Mouse (Mus musculus): ENCODE measurements around the gene Fgf2. TPM values are rescaled to one million over a fixed set of nuclear protein-coding genes. Genes with fewer than 3 reads are reported as not detected.

The Fgf2 gene
- polyA plus RNA-seq, 1 experiment from 2014 or later: 6.0 TPM

- Histone ChIP-seq H3K27me3 (replicated peaks; ENCODE audit: control insufficient read depth, insufficient read depth, low read length) (no peaks in the 10 kb centered on the region), H3K9ac (ENCODE audit: low read depth, low read length) (no peak overlapping the region), H3K9me3 (ENCODE audit: control insufficient read depth, low read length) (no peaks in the 10 kb centered on the region), H3K4me3 (ENCODE audit: low read depth, low read length) (no peak overlapping the region), H3K27ac (replicated peaks; ENCODE audit: low read depth, low read length) (no peak overlapping the region), H3K36me3 (ENCODE audit: control insufficient read depth, insufficient read depth, low read length) (no peaks in the 10 kb centered on the region), H3K4me2 (ENCODE audit: low read depth, low read length) (no peak overlapping the region), H3K4me1 (ENCODE audit: control insufficient read depth, insufficient read depth, low read length) (0 out of 2 replicates have a peak, but pooled peaks cover 3% of the 10 kb centered on the region)
- ATAC-seq (ENCODE audit: low read depth) (no peak), DNase-seq (ENCODE audit: low spot score) (peak; percentile 91)
- 50% methylated on average over 14 of the region's 14 CpGs for WGBS
Measured at GRCm38 (mm10) chr3:37414413-37414960, 66.3 kb downstream of the Fgf2 start.

GRCm38 (mm10) chr3:37418341-37418740, 70.2 kb downstream of the Fgf2 start:
- DNase-seq (ENCODE audit: low spot score): no peak
- WGBS: 80% methylated on average over 5 of the region's 5 CpGs
- no peaks in the 10 kb centered on the region for H3K27me3 ChIP-seq (replicated peaks; ENCODE audit: control insufficient read depth, insufficient read depth, low read length)

GRCm38 (mm10) chr3:37418961-37419457, 70.9 kb downstream of the Fgf2 start:
- peaks cover 8% of the 10 kb centered on the region for H3K4me1 ChIP-seq (ENCODE audit: control insufficient read depth, insufficient read depth, low read length)
- H3K27ac ChIP-seq (replicated peaks; ENCODE audit: low read depth, low read length): peak overlapping the region; percentile 84
- no peaks in the 10 kb centered on the region for H3K9me3 ChIP-seq (ENCODE audit: control insufficient read depth, low read length)
- peak; percentile 51 for DNase-seq (ENCODE audit: low spot score)
- H3K4me3 ChIP-seq (ENCODE audit: low read depth, low read length): peak overlapping the region; percentile 82
- no peaks in the 10 kb centered on the region for H3K27me3 ChIP-seq (replicated peaks; ENCODE audit: control insufficient read depth, insufficient read depth, low read length)
- H3K36me3 ChIP-seq (ENCODE audit: control insufficient read depth, insufficient read depth, low read length): no peaks in the 10 kb centered on the region
- WGBS: 0% methylated on average over 18 of the region's 30 CpGs
- peak overlapping the region; percentile 80 for H3K4me2 ChIP-seq (ENCODE audit: low read depth, low read length)
- peak overlapping the region; percentile 85 for H3K9ac ChIP-seq (ENCODE audit: low read depth, low read length)
- peak; percentile 34; the same call in 1 of the 2 replicates for ATAC-seq (ENCODE audit: low read depth)

More at GRCm38 (mm10) chr3:37418341-37418740, 70.2 kb downstream of the Fgf2 start:
- Histone ChIP-seq H3K4me1 (ENCODE audit: control insufficient read depth, insufficient read depth, low read length) (peaks cover 8% of the 10 kb centered on the region), H3K27ac (replicated peaks; ENCODE audit: low read depth, low read length) (no peak overlapping the region), H3K4me3 (ENCODE audit: low read depth, low read length) (peak overlapping the region; percentile 82; the same call in 1 of the 2 replicates), H3K9ac (ENCODE audit: low read depth, low read length) (peak overlapping the region; percentile 85), H3K4me2 (ENCODE audit: low read depth, low read length) (peak overlapping the region; percentile 80), H3K36me3 (ENCODE audit: control insufficient read depth, insufficient read depth, low read length) (no peaks in the 10 kb centered on the region), H3K9me3 (ENCODE audit: control insufficient read depth, low read length) (no peaks in the 10 kb centered on the region)
- no peak for ATAC-seq (ENCODE audit: low read depth)

- peak; percentile 95 for ATAC-seq (ENCODE audit: low read depth)
- peaks cover 8% of the 10 kb centered on the region for H3K4me1 ChIP-seq (ENCODE audit: control insufficient read depth, insufficient read depth, low read length)
- peak within 1 kb of the TSS; percentile 82 for H3K4me3 ChIP-seq (ENCODE audit: low read depth, low read length)
- H3K27ac ChIP-seq (replicated peaks; ENCODE audit: low read depth, low read length): peak within 1 kb of the TSS; percentile 93
- H3K4me2 ChIP-seq (ENCODE audit: low read depth, low read length): peak within 1 kb of the TSS; percentile 84
- under 1% methylated on average over 19 of the region's 50 CpGs for WGBS
- no peaks in the 10 kb centered on the region for H3K9me3 ChIP-seq (ENCODE audit: control insufficient read depth, low read length)
- no peaks in the 10 kb centered on the region for H3K27me3 ChIP-seq (replicated peaks; ENCODE audit: control insufficient read depth, insufficient read depth, low read length)
- peak; percentile 99 for DNase-seq (ENCODE audit: low spot score)
- no peaks in the 10 kb centered on the region; the same call in 1 of the 2 replicates for H3K36me3 ChIP-seq (ENCODE audit: control insufficient read depth, insufficient read depth, low read length)
- peak within 1 kb of the TSS; percentile 87 for H3K9ac ChIP-seq (ENCODE audit: low read depth, low read length)
Measured at GRCm38 (mm10) chr3:37419458-37419991, 71.4 kb downstream of the Fgf2 start, which contains the start of gene Spata5. TSS of gene Spata5 (plus strand) at chr3:37419896.

GRCm38 (mm10) chr3:37420072-37420471, 71.9 kb downstream of the Fgf2 start, which contains the start of gene Nudt6:
TSS of gene Nudt6 (minus strand) at chr3:37420211.
- Histone ChIP-seq H3K4me1 (ENCODE audit: control insufficient read depth, insufficient read depth, low read length) (peaks cover 8% of the 10 kb centered on the region), H3K9ac (ENCODE audit: low read depth, low read length) (peak within 1 kb of the TSS; percentile 87), H3K4me2 (ENCODE audit: low read depth, low read length) (peak within 1 kb of the TSS; percentile 84), H3K4me3 (ENCODE audit: low read depth, low read length) (peak within 1 kb of the TSS; percentile 82), H3K36me3 (ENCODE audit: control insufficient read depth, insufficient read depth, low read length) (peaks cover 4% of the 10 kb centered on the region), H3K9me3 (ENCODE audit: control insufficient read depth, low read length) (no peaks in the 10 kb centered on the region), H3K27ac (replicated peaks; ENCODE audit: low read depth, low read length) (peak within 1 kb of the TSS; percentile 93), H3K27me3 (replicated peaks; ENCODE audit: control insufficient read depth, insufficient read depth, low read length) (no peaks in the 10 kb centered on the region)
- ATAC-seq (ENCODE audit: low read depth) (peak; percentile 90), DNase-seq (ENCODE audit: low spot score) (peak; percentile 96)
- 0% methylated on average over 41 of the region's 50 CpGs for WGBS

- peak overlapping the region; percentile 82 for H3K4me3 ChIP-seq (ENCODE audit: low read depth, low read length)
- DNase-seq (ENCODE audit: low spot score) (peak; percentile 45), ATAC-seq (ENCODE audit: low read depth) (no peak)
- H3K4me2 ChIP-seq (ENCODE audit: low read depth, low read length): peak overlapping the region; percentile 84
- H3K9ac ChIP-seq (ENCODE audit: low read depth, low read length): peak overlapping the region; percentile 87
- peaks cover 9% of the 10 kb centered on the region for H3K36me3 ChIP-seq (ENCODE audit: control insufficient read depth, insufficient read depth, low read length)
- under 1% methylated on average over 18 of the region's 24 CpGs for WGBS
- no peaks in the 10 kb centered on the region for H3K27me3 ChIP-seq (replicated peaks; ENCODE audit: control insufficient read depth, insufficient read depth, low read length)
- H3K27ac ChIP-seq (replicated peaks; ENCODE audit: low read depth, low read length): peak overlapping the region; percentile 93
- H3K4me1 ChIP-seq (ENCODE audit: control insufficient read depth, insufficient read depth, low read length): peaks cover 8% of the 10 kb centered on the region
- H3K9me3 ChIP-seq (ENCODE audit: control insufficient read depth, low read length): no peaks in the 10 kb centered on the region
Measured at GRCm38 (mm10) chr3:37420641-37421040, 72.5 kb downstream of the Fgf2 start.

GRCm38 (mm10) chr3:37421179-37421578, 73.0 kb downstream of the Fgf2 start:
- Histone ChIP-seq H3K27ac (replicated peaks; ENCODE audit: low read depth, low read length) (peak overlapping the region; percentile 93; the same call in 1 of the 2 replicates), H3K4me2 (ENCODE audit: low read depth, low read length) (peak overlapping the region; percentile 84), H3K9ac (ENCODE audit: low read depth, low read length) (peak overlapping the region; percentile 87), H3K27me3 (replicated peaks; ENCODE audit: control insufficient read depth, insufficient read depth, low read length) (no peaks in the 10 kb centered on the region), H3K4me3 (ENCODE audit: low read depth, low read length) (peak overlapping the region; percentile 82), H3K4me1 (ENCODE audit: control insufficient read depth, insufficient read depth, low read length) (peaks cover 8% of the 10 kb centered on the region), H3K36me3 (ENCODE audit: control insufficient read depth, insufficient read depth, low read length) (peaks cover 13% of the 10 kb centered on the region), H3K9me3 (ENCODE audit: control insufficient read depth, low read length) (no peaks in the 10 kb centered on the region)
- whole genome bisulfite sequencing: 3% methylated on average over 3 of the region's 3 CpGs
- ATAC-seq (ENCODE audit: low read depth) (no peak), DNase-seq (ENCODE audit: low spot score) (no peak)

- no peak for DNase-seq (ENCODE audit: low spot score)
- no peak overlapping the region for H3K9ac ChIP-seq (ENCODE audit: low read depth, low read length)
- no peak overlapping the region for H3K27ac ChIP-seq (replicated peaks; ENCODE audit: low read depth, low read length)
- 97% methylated on average over 3 of the region's 3 CpGs for WGBS
- no peaks in the 10 kb centered on the region for H3K27me3 ChIP-seq (replicated peaks; ENCODE audit: control insufficient read depth, insufficient read depth, low read length)
- no peak for ATAC-seq (ENCODE audit: low read depth)
- H3K4me2 ChIP-seq (ENCODE audit: low read depth, low read length): no peak overlapping the region
- no peak overlapping the region for H3K4me3 ChIP-seq (ENCODE audit: low read depth, low read length)
- H3K4me1 ChIP-seq (ENCODE audit: control insufficient read depth, insufficient read depth, low read length): peaks cover 5% of the 10 kb centered on the region
- H3K36me3 ChIP-seq (ENCODE audit: control insufficient read depth, insufficient read depth, low read length): peaks cover 39% of the 10 kb centered on the region
- H3K9me3 ChIP-seq (ENCODE audit: control insufficient read depth, low read length): no peaks in the 10 kb centered on the region
Measured at GRCm38 (mm10) chr3:37426069-37426468, 77.9 kb downstream of the Fgf2 start.
